Mouse (Mus musculus) 3134 (cell line): ENCODE measurements around the gene Hddc3.
"Not testable (repeated sequence)": the region's sequence is repeated elsewhere in the genome, so short reads cannot be mapped to it uniquely, and the experiment has no call there.

Experiments used
- DNase-seq: peaks from one replicate; pipeline ENCODE4 v3.0.0-alpha.2; 2011; ENCODE audit warnings: low spot score; ENCODE audit not compliant: insufficient read length; ENCODE audit errors: extremely low read depth

Hddc3 gene

DNA sequence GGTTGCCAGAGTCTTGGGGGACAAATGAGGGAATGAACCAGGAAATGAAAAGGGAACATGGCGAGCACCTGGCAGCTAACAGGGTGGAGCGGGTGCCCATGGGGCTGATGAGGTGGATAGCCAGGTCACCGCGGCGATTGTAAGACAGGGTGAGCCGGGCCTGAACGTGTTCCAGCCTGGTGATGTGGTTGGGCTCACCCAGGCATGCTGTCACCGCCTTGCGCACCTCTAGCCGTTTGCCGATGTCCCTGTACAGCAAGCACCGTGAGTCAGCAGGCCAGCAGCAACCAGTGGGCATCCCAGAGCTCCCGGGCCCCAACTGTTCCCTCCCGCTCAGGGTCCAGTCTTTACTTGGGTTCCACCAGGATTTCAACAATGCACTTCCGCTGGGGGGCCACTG, 49.2 kb downstream of the Hddc3 start:
- DNase-seq, result no peak

DNA sequence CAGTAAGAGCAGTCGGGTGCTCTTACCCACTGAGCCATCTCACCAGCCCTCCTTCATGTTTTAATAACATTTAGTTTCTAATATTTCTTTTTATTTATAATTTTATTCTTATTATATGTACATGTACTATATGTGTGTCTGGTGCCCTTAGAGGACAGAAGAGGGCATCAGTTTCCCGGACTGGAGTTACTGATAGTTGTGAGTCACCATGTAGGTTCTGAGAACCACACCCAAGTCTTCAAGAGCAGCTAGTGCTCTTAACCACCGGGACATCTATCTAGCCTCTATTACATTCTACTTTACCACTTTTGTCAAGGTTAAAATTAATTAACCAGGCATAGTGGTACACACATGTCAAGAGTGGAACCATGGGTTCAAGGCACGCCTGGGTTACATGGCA, 51.7 kb downstream of the Hddc3 start:
- DNase-seq, result no peak

DNA sequence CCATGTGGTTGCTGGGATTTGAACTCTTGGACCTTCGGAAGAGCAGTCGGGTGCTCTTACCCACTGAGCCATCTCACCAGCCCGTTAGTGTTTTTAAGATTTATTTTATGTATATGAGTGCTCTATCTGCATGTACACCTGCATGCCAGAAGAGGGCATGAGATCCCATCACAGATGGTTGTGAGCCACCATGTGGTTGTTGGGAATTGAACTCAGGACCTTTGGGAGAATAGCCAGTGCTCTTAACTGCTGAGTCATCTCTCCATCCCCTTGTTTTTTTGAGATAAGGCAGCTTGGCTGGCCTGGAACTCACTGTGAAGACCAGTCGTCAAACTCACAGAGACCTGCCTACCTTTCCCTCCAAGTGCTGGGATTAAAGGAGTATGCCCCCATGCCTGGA, 53.5 kb downstream of the Hddc3 start:
- DNase-seq, result not testable (repeated sequence)

DNA sequence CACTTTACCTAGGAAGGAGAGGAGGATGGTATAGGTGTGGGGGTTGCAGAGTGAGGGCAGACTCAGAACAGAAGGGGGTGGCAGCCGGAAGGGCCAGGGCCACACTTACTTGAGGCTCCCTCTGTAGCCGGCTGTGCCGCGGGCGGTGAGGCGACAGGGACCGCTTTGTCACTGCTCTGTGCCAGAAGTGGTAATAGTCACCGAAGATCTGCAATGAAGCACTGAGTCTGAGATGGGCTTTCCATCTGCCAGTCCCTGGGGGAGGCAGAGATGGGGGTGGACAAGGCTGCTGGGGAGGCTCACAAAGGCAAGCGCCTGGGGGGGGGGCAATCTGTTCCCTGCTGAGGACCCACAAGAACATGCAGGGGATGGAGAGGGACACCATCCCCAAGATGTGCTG, 55.1 kb downstream of the Hddc3 start:
- DNase-seq, result no peak

DNA sequence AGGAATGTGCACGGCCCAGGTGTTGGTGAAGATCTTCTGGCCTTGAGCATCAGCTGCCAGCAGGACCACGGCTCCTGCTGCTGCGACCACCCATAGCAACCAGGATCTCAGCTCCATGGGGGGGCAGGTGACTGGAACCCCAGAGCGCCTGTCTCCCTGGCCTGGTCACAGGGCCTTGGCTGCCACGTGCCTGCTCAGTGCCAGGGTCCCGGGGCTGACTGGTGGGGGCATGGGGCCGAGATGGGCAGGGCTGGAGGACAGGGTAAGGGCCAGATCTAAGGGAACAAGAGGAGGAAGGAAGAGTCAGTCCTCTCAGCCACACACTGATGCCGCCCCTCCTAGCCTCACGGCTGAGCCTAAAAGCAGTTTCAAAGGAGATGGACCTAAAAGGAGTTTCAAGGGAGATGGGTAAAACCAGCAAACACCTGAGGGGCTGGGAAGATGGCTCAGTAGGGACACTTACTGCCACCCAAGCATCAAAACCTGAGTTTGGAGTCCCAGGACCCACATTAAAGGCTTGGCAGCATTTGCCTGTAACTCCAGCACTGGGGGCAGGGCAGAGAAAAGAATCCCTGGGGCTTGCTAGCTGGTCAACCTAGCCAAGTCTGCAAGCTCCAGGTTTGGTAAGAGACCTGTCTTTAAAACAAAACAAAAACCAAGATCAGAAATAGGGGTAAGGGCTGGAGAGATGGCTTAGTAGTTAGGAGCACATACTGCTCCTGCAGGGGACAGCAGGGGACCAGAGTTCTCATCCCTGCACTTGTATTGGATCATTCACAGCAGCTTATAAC, 55.9 kb downstream of the Hddc3 start:
- DNase-seq, result no peak

DNA sequence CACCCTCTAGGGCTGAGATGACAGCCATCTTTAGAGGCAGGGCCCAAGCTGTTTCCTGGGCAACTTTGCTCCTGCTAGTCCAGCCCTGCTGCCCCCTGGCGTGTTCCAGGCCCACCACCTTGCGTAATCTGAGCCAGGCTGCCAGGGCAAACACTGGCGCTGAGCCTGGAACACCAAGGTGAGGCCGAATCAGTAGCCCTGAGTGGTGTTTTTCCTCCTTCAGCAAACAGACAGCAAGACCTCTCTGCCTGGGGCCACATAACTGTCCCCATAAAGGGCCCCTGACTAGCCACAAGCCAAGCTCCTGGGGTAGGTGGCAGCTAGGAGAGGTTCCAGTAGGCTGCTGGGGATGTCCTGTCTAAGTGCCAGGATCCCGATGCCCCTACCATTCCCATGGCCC, 57.2 kb downstream of the Hddc3 start:
- peak; percentile 73 for DNase-seq
